Mouse (Mus musculus): ENCODE results near the gene Cyp2d26. TPM values are rescaled to one million over a fixed set of nuclear protein-coding genes. Genes with fewer than 3 reads are reported as not detected.
"Not testable (repeated sequence)": the region's sequence is repeated elsewhere in the genome, so short reads cannot be mapped to it uniquely, and the experiment has no call there.

The Cyp2d26 gene
- total and polyA plus RNA-seq, 2 experiments from 2014 or later = not detected

DNA sequence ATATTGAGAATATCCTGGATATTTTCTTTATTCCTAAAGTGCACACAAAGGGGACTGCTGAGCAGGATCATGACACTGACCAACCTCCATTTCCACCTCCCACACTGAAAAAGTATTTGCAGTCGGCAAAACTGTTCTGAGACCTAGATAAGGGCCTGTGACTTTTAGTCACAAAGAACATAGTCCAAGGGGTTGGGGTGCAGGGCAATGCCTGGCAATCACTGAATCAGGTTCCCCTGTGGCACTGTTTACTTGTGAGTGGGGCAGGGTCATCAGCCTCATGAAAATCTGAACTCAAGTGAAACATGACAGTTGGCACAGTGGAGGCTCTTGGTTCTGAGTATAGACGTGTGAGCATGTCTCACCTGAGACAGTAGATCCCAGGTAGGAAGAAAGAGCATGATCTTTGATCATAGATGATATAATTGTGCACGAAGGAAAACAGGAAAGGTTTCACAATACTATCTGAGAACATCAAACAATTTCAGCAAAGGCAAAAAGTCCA lies 1.9 kb upstream of the Cyp2d26 start:
- no peak for TF ChIP-seq CTCF (IDR thresholded peaks at IDR 0.05; ENCODE audit: low read depth)
- Histone ChIP-seq H3K4me3 (ENCODE audit: low read length) (no peak overlapping the region), H3K27ac (no peak overlapping the region), H3K4me1 (ENCODE audit: insufficient read depth, low read length) (no peaks in the 10 kb centered on the region), H3K9me3 (ENCODE audit: low read length) (no peaks in the 10 kb centered on the region), H3K36me3 (ENCODE audit: insufficient read depth, low read length) (no peaks in the 10 kb centered on the region), H3K4me2 (ENCODE audit: low read depth, low read length) (no peak overlapping the region), H3K27me3 (ENCODE audit: insufficient read depth, low read length) (no peaks in the 10 kb centered on the region), H3K9ac (replicated peaks; ENCODE audit: low read length) (no peak overlapping the region)
- DNase-seq (ENCODE audit: low spot score) (no peak), ATAC-seq (no peak)
- 75% methylated on average over 3 of the region's 3 CpGs for WGBS

DNA sequence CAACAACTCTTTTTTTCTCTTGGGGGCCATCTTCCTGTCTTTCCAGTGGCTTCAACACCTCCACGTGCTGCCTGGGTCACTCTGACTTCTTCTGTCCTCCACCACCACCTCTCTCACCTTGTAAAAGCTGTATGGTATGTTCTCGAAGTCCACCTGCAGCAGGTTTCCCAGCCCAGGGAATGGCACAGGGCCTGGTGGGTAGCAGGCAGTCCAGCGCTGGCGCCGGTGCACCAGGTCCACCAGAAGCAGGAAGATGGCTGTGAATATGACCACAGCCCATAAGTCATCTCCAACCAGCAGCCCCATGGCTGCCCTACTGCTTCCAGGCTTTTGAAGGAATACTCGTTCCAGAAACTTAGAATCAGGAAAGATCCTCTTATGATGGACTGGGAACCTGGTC lies 226 bp downstream of the Cyp2d26 start:
- no peak overlapping the region for H3K4me3 ChIP-seq (ENCODE audit: low read length)
- no peak overlapping the region for H3K27ac ChIP-seq
- no peaks in the 10 kb centered on the region for H3K36me3 ChIP-seq (ENCODE audit: insufficient read depth, low read length)
- WGBS = 89% methylated on average over 6 of the region's 6 CpGs
- H3K27me3 ChIP-seq (ENCODE audit: insufficient read depth, low read length) = no peaks in the 10 kb centered on the region
- ATAC-seq (no peak), DNase-seq (ENCODE audit: low spot score) (no peak)
- no peak overlapping the region for H3K9ac ChIP-seq (replicated peaks; ENCODE audit: low read length)
- TF ChIP-seq CTCF (IDR thresholded peaks at IDR 0.05; ENCODE audit: low read depth) = no peak
- H3K9me3 ChIP-seq (ENCODE audit: low read length) = no peaks in the 10 kb centered on the region
- H3K4me2 ChIP-seq (ENCODE audit: low read depth, low read length) = no peak overlapping the region
- H3K4me1 ChIP-seq (ENCODE audit: insufficient read depth, low read length) = no peaks in the 10 kb centered on the region

DNA sequence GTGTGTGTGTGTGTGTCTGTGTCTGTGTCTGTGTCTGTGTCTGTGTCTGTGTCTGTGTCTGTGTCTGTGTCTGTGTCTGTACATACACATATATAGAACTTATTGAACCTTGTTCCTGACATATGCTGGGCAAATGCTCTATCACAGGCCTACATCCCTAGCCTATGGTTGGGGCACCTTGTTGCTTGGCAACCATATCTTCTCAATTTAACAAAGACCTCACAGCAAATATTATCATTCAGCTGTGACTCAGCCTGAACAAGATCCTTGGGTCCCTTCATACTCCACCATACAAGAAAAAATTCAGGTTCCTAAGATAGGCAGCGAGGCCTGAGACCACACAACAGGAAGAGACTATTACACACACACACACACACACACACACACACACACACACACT lies 640 bp downstream of the Cyp2d26 start:
- TF ChIP-seq CTCF (IDR thresholded peaks at IDR 0.05; ENCODE audit: low read depth) = no peak
- 100% methylated on average over 1 of the region's 1 CpGs for WGBS
- Histone ChIP-seq H3K27me3 (ENCODE audit: insufficient read depth, low read length) (no peaks in the 10 kb centered on the region), H3K4me1 (ENCODE audit: insufficient read depth, low read length) (no peaks in the 10 kb centered on the region), H3K27ac (no peak overlapping the region), H3K36me3 (ENCODE audit: insufficient read depth, low read length) (no peaks in the 10 kb centered on the region), H3K4me2 (ENCODE audit: low read depth, low read length) (no peak overlapping the region), H3K9me3 (ENCODE audit: low read length) (no peaks in the 10 kb centered on the region), H3K9ac (replicated peaks; ENCODE audit: low read length) (no peak overlapping the region), H3K4me3 (ENCODE audit: low read length) (no peak overlapping the region)
- no peak for ATAC-seq
- no peak for DNase-seq (ENCODE audit: low spot score)

DNA sequence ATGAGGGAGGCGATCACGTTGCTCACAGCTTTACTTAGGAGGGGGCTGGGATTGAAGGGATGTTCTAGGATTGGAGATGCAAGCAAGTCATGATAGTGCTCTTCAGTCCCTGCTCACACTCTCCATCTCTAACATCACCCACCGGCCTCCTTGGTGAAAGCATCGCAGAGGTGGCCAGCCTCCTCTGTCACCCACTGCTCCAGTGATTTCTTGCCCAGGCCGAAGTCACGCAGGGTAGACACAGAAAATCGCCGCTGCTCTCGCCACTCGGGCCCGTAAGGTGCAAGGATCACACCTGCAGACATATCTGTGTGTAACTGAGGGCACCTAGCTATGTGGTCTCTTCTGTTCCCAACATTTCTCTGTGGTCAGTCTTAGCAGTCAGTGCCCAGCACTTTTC lies 1.5 kb downstream of the Cyp2d26 start:
- DNase-seq (ENCODE audit: low spot score) = no peak
- Histone ChIP-seq H3K4me3 (ENCODE audit: low read length) (no peak overlapping the region), H3K27ac (no peak overlapping the region), H3K9ac (replicated peaks; ENCODE audit: low read length) (no peak overlapping the region), H3K27me3 (ENCODE audit: insufficient read depth, low read length) (no peaks in the 10 kb centered on the region), H3K4me2 (ENCODE audit: low read depth, low read length) (no peak overlapping the region), H3K36me3 (ENCODE audit: insufficient read depth, low read length) (no peaks in the 10 kb centered on the region), H3K9me3 (ENCODE audit: low read length) (no peaks in the 10 kb centered on the region), H3K4me1 (ENCODE audit: insufficient read depth, low read length) (no peaks in the 10 kb centered on the region)
- WGBS = 91% methylated on average over 11 of the region's 11 CpGs
- no peak for TF ChIP-seq CTCF (IDR thresholded peaks at IDR 0.05; ENCODE audit: low read depth)
- no peak for ATAC-seq

DNA sequence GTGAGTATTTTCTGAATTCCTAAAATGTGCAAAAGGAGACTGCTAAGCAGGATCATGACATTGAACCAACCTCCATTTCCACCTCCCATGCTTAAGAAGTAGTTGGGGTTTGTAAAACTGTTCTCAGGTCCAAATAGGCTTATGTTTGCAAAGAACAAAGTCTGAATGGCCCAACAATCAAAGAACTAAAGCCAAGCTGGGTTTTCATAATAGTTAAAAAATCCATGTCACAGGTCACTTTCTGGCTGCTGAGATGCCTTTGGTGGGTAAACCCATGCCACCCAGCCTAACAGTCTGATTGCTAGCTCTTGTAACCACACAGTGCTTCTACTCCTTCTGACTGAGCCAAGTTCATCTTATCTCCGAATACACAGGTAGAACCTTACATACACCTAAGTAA lies 9.5 kb downstream of the Cyp2d26 start:
- H3K27me3 ChIP-seq (ENCODE audit: insufficient read depth, low read length) = no peaks in the 10 kb centered on the region
- WGBS = 65% methylated on average over 1 of the region's 1 CpGs
- no peak for ATAC-seq
- no peak overlapping the region for H3K9ac ChIP-seq (replicated peaks; ENCODE audit: low read length)
- H3K4me3 ChIP-seq (ENCODE audit: low read length) = no peak overlapping the region
- no peak for DNase-seq (ENCODE audit: low spot score)
- H3K4me2 ChIP-seq (ENCODE audit: low read depth, low read length) = no peak overlapping the region
- no peak for TF ChIP-seq CTCF (IDR thresholded peaks at IDR 0.05; ENCODE audit: low read depth)
- H3K36me3 ChIP-seq (ENCODE audit: insufficient read depth, low read length) = no peaks in the 10 kb centered on the region
- H3K9me3 ChIP-seq (ENCODE audit: low read length) = no peaks in the 10 kb centered on the region
- no peaks in the 10 kb centered on the region for H3K4me1 ChIP-seq (ENCODE audit: insufficient read depth, low read length)
- H3K27ac ChIP-seq = no peak overlapping the region

DNA sequence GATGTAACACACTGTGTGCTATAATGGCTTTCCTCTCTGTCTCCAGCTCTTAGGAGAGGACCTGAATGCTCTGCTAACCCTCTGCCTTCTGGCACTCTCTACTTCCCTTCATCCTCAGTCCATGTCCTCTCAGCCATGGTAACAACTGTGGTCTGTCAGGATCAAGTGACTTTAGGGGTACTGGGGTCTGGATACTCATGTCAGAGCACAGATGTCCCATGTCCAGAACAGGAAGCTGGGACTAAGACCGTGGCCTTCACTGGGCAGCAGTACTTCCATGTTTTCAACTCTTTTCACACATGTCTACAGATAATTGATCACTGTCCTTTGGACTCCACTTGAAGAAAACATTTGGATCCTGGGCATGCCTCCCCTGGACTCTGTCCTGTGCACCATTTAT lies 10.3 kb downstream of the Cyp2d26 start:
- H3K4me1 ChIP-seq (ENCODE audit: insufficient read depth, low read length) = no peaks in the 10 kb centered on the region
- H3K9ac ChIP-seq (replicated peaks; ENCODE audit: low read length) = no peak overlapping the region
- H3K4me2 ChIP-seq (ENCODE audit: low read depth, low read length) = no peak overlapping the region
- H3K9me3 ChIP-seq (ENCODE audit: low read length) = no peaks in the 10 kb centered on the region
- H3K27ac ChIP-seq = no peak overlapping the region
- H3K36me3 ChIP-seq (ENCODE audit: insufficient read depth, low read length) = no peaks in the 10 kb centered on the region
- H3K4me3 ChIP-seq (ENCODE audit: low read length) = no peak overlapping the region
- TF ChIP-seq CTCF (IDR thresholded peaks at IDR 0.05; ENCODE audit: low read depth) = no peak
- H3K27me3 ChIP-seq (ENCODE audit: insufficient read depth, low read length) = no peaks in the 10 kb centered on the region
- DNase-seq (ENCODE audit: low spot score) = no peak
- no peak for ATAC-seq
- 97% methylated on average over 1 of the region's 1 CpGs for WGBS

DNA sequence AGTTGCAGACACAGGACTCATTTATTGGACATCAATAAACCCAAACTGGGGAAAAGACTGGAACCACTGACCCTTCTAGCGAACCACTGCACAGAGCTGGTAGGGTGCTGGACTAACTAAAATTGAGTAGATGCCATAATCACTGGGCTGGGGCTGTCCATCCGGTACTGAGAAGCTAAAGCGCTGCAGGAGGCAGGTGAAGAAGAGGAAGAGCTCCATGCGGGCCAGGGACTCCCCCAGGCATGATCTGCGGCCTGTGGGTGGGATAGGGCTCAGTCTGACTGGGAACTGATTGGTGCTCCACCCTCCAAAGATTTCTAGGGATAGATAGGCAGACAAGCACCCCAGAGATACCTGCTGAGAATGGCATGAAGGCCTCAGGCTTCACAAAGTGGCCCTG lies 16.2 kb downstream of the Cyp2d26 start:
- WGBS = 91% methylated on average over 5 of the region's 5 CpGs
- DNase-seq (ENCODE audit: low spot score); H3K4me3 ChIP-seq (ENCODE audit: low read length); H3K27ac ChIP-seq; H3K4me2 ChIP-seq (ENCODE audit: low read depth, low read length); H3K27me3 ChIP-seq (ENCODE audit: insufficient read depth, low read length); H3K36me3 ChIP-seq (ENCODE audit: insufficient read depth, low read length); H3K9ac ChIP-seq (replicated peaks; ENCODE audit: low read length); H3K9me3 ChIP-seq (ENCODE audit: low read length); ATAC-seq; H3K4me1 ChIP-seq (ENCODE audit: insufficient read depth, low read length): not testable (repeated sequence)
